Mouse (Mus musculus) telencephalon, adult 2 months (tissue): ENCODE measurements around the gene Pcnx2.

Source experiments
- DNase-seq: peaks from one replicate; pipeline ENCODE4 v3.0.0-alpha.2; 2011; ENCODE audit warnings: low read depth, low spot score

Pcnx2 gene

DNA sequence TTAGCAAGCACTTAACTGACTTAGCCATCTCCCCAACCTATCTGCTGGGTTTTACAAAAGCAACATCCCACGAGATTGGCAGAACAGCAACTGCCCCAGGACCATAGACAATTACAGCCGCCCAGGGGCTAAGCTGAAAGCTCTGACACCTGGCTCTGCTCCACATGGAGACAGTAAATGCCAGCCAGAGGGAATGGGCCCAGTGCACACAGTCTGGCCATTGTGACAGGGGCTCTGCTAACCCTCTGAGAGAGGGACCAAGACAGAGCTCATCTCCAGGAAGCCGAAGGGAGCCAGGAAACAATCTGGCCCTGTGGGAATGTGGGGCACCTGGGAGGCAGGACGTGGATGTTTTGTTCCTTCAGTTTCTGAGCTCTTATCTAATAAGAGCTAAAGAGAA is 181.9 kb downstream of the Pcnx2 start:
- DNase-seq = no peak

DNA sequence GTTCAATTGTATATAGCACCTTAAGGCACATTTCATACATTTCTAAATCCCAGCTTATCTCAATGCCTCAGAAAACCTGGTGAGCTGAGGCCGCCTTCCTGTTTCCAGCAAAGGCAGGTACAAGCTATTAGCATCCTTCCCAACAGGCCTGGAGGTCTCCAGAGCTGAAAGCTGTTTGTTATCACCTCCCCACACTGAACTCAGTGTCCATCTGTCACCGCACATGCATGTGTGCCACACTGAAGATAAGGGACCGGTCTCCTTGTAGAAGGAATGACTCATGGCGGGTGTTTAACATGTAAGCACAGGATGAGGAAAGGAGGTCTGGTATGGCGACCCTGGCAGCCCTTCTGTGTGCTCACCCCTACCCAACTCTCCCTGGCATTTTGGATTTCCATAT is 186.6 kb downstream of the Pcnx2 start:
- DNase-seq = no peak

DNA sequence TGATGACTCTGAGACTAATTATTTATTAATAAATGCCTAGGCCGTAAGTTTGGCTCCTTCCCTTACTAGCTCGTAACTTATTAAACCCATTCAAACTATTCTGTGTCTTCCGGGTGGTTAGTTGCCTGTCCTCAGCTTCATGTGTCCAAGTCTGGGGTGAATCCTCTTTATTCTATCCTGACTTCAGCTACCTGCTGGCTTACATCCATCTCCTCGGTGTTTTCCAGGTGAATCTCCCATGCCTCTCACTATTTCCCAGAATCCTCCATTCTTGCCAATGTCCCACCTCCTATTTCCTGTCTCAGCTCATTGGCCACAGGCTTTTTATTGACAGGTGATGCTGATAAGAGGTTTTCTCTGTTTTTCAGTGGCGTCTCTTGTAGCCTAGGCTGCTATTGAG is 188.9 kb downstream of the Pcnx2 start:
- DNase-seq = no peak

DNA sequence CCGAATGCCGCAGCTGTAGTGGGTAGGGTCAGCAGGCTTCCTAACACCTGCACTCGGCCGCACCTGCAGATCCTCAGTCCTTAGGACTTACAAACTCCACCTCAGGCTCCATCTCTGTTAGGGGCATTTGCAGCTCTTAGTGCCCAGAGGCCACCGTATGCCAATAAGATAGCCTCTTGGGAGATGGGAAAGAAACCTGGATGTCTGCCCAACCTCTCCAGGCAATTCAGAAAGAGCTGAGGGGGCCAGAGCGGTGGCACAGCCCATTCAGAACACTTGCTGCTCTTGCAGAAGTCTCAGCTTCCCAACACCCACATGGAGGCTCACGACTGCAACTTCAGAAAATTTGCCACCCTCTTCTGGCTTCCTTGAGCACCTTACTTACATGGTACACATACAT is 192.3 kb downstream of the Pcnx2 start:
- no peak for DNase-seq

DNA sequence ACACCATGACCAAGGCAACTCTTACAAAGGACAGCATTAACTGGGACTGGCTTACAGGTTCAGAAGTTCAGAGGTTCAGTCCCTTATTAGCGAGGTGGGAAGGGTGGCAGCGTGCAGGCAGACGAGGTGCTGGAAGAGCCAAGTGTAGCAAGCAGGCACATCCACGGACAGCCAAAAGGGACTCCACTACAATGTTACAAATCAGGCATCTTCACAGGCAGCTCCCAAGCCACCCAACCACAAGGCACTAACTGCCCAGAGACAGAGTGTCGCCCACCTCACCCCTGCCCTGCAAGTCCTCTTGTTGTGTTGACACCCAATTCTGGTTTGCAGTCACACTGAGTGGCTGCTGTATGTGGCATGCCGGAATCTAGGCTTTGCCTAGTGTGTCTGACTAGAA is 193.7 kb downstream of the Pcnx2 start:
- DNase-seq = no peak

- no peak for DNase-seq
These were observed 195.1 kb downstream of the Pcnx2 start for GRCm38 (mm10) chr8:125702868-125703473.
